Mouse (Mus musculus): ENCODE measurements around the gene Fas. TPM values are rescaled to one million over a fixed set of nuclear protein-coding genes. Genes with fewer than 3 reads are reported as not detected.

The Fas gene
- polyA plus RNA-seq, 1 experiment from 2014 or later: not detected

- 88% methylated on average over 2 of the region's 2 CpGs for WGBS
- no peaks in the 10 kb centered on the region for H3K9me3 ChIP-seq
- DNase-seq (ENCODE audit: extremely low spot score, low spot score): no peak
- H3K36me3 ChIP-seq (replicated peaks): no peaks in the 10 kb centered on the region
- H3K27me3 ChIP-seq (ENCODE audit: poor library complexity, severe bottlenecking): no peaks in the 10 kb centered on the region
- H3K4me1 ChIP-seq: no peaks in the 10 kb centered on the region
- no peak overlapping the region for H3K4me3 ChIP-seq
- H3K27ac ChIP-seq: no peak overlapping the region
These were observed 28.0 kb upstream of the Fas start for GRCm38 (mm10) chr19:34262273-34262974.

- DNase-seq (ENCODE audit: extremely low spot score, low spot score): no peak
- Histone ChIP-seq H3K27ac (no peak overlapping the region), H3K27me3 (ENCODE audit: poor library complexity, severe bottlenecking) (no peaks in the 10 kb centered on the region), H3K4me1 (no peaks in the 10 kb centered on the region), H3K36me3 (replicated peaks) (no peaks in the 10 kb centered on the region), H3K9me3 (no peaks in the 10 kb centered on the region), H3K4me3 (no peak overlapping the region)
- 79% methylated on average over 5 of the region's 5 CpGs for WGBS
These were observed 24.8 kb upstream of the Fas start for GRCm38 (mm10) chr19:34265604-34266193.

- no peak for DNase-seq (ENCODE audit: extremely low spot score, low spot score)
These were observed 21.5 kb upstream of the Fas start for GRCm38 (mm10) chr19:34268991-34269390.

GRCm38 (mm10) chr19:34270106-34270726 lies 20.2 kb upstream of the Fas start:
- H3K4me1 ChIP-seq: no peaks in the 10 kb centered on the region
- H3K36me3 ChIP-seq (replicated peaks): no peaks in the 10 kb centered on the region
- no peak overlapping the region for H3K4me3 ChIP-seq
- no peak overlapping the region for H3K27ac ChIP-seq
- 91% methylated on average over 11 of the region's 11 CpGs for WGBS
- DNase-seq (ENCODE audit: extremely low spot score, low spot score): no peak
- no peaks in the 10 kb centered on the region for H3K27me3 ChIP-seq (ENCODE audit: poor library complexity, severe bottlenecking)
- no peaks in the 10 kb centered on the region for H3K9me3 ChIP-seq

More at GRCm38 (mm10) chr19:34268991-34269390, 21.5 kb upstream of the Fas start:
- Histone ChIP-seq H3K4me1 (no peaks in the 10 kb centered on the region), H3K4me3 (no peak overlapping the region), H3K27me3 (ENCODE audit: poor library complexity, severe bottlenecking) (no peaks in the 10 kb centered on the region), H3K27ac (no peak overlapping the region), H3K9me3 (no peaks in the 10 kb centered on the region), H3K36me3 (replicated peaks) (no peaks in the 10 kb centered on the region)
- 50% methylated on average over 1 of the region's 1 CpGs for WGBS

GRCm38 (mm10) chr19:34270824-34271464 lies 19.5 kb upstream of the Fas start:
- no peaks in the 10 kb centered on the region for H3K27me3 ChIP-seq (ENCODE audit: poor library complexity, severe bottlenecking)
- WGBS: 95% methylated on average over 13 of the region's 13 CpGs
- no peak overlapping the region for H3K27ac ChIP-seq
- no peaks in the 10 kb centered on the region for H3K4me1 ChIP-seq
- DNase-seq (ENCODE audit: extremely low spot score, low spot score): no peak
- H3K9me3 ChIP-seq: no peaks in the 10 kb centered on the region
- H3K36me3 ChIP-seq (replicated peaks): no peaks in the 10 kb centered on the region
- H3K4me3 ChIP-seq: no peak overlapping the region

- no peaks in the 10 kb centered on the region for H3K27me3 ChIP-seq (ENCODE audit: poor library complexity, severe bottlenecking)
- no peaks in the 10 kb centered on the region for H3K9me3 ChIP-seq
- WGBS: 97% methylated on average over 1 of the region's 1 CpGs
- no peak overlapping the region for H3K27ac ChIP-seq
- no peaks in the 10 kb centered on the region for H3K36me3 ChIP-seq (replicated peaks)
- no peaks in the 10 kb centered on the region for H3K4me1 ChIP-seq
- DNase-seq (ENCODE audit: extremely low spot score, low spot score): no peak
- H3K4me3 ChIP-seq: no peak overlapping the region
These were observed 17.4 kb upstream of the Fas start for GRCm38 (mm10) chr19:34273073-34273472.

GRCm38 (mm10) chr19:34278078-34278477 lies 12.4 kb upstream of the Fas start:
- no peak overlapping the region for H3K27ac ChIP-seq
- no peaks in the 10 kb centered on the region for H3K4me1 ChIP-seq
- no peaks in the 10 kb centered on the region for H3K36me3 ChIP-seq (replicated peaks)
- DNase-seq (ENCODE audit: extremely low spot score, low spot score): no peak
- WGBS: 93% methylated on average over 3 of the region's 3 CpGs
- H3K9me3 ChIP-seq: no peaks in the 10 kb centered on the region
- no peaks in the 10 kb centered on the region for H3K27me3 ChIP-seq (ENCODE audit: poor library complexity, severe bottlenecking)
- H3K4me3 ChIP-seq: no peak overlapping the region

- no peak for DNase-seq (ENCODE audit: extremely low spot score, low spot score)
- WGBS: 89% methylated on average over 6 of the region's 6 CpGs
- Histone ChIP-seq H3K9me3 (no peaks in the 10 kb centered on the region), H3K27ac (no peak overlapping the region), H3K4me1 (no peaks in the 10 kb centered on the region), H3K27me3 (ENCODE audit: poor library complexity, severe bottlenecking) (no peaks in the 10 kb centered on the region), H3K36me3 (replicated peaks) (no peaks in the 10 kb centered on the region), H3K4me3 (no peak overlapping the region)
These were observed 6.9 kb upstream of the Fas start for GRCm38 (mm10) chr19:34283614-34284013.

GRCm38 (mm10) chr19:34284383-34284782 lies 6.1 kb upstream of the Fas start:
- WGBS: 70% methylated on average over 10 of the region's 10 CpGs
- no peaks in the 10 kb centered on the region for H3K4me1 ChIP-seq
- H3K9me3 ChIP-seq: no peaks in the 10 kb centered on the region
- no peak overlapping the region for H3K27ac ChIP-seq
- no peaks in the 10 kb centered on the region for H3K27me3 ChIP-seq (ENCODE audit: poor library complexity, severe bottlenecking)
- no peaks in the 10 kb centered on the region for H3K36me3 ChIP-seq (replicated peaks)
- no peak for DNase-seq (ENCODE audit: extremely low spot score, low spot score)
- no peak overlapping the region for H3K4me3 ChIP-seq

- no peak for DNase-seq (ENCODE audit: extremely low spot score, low spot score)
These were observed 5.6 kb upstream of the Fas start for GRCm38 (mm10) chr19:34284826-34285225.

GRCm38 (mm10) chr19:34287221-34287620 lies 3.2 kb upstream of the Fas start:
- DNase-seq (ENCODE audit: extremely low spot score, low spot score): no peak
- Histone ChIP-seq H3K27me3 (ENCODE audit: poor library complexity, severe bottlenecking) (peaks cover 11% of the 10 kb centered on the region), H3K4me1 (peaks cover 15% of the 10 kb centered on the region), H3K27ac (no peak overlapping the region), H3K36me3 (replicated peaks) (no peaks in the 10 kb centered on the region), H3K9me3 (no peaks in the 10 kb centered on the region), H3K4me3 (no peak overlapping the region)

More at GRCm38 (mm10) chr19:34284826-34285225, 5.6 kb upstream of the Fas start:
- H3K9me3 ChIP-seq: no peaks in the 10 kb centered on the region
- 66% methylated on average over 2 of the region's 2 CpGs for WGBS
- H3K27me3 ChIP-seq (ENCODE audit: poor library complexity, severe bottlenecking): no peaks in the 10 kb centered on the region
- no peak overlapping the region for H3K4me3 ChIP-seq
- peaks cover under 1% of the 10 kb centered on the region; the same call in 1 of the 2 replicates for H3K4me1 ChIP-seq
- no peak overlapping the region for H3K27ac ChIP-seq
- no peaks in the 10 kb centered on the region for H3K36me3 ChIP-seq (replicated peaks)

- Histone ChIP-seq H3K4me3 (no peak overlapping the region), H3K27me3 (ENCODE audit: poor library complexity, severe bottlenecking) (peaks cover 17% of the 10 kb centered on the region), H3K36me3 (replicated peaks) (no peaks in the 10 kb centered on the region), H3K27ac (no peak overlapping the region), H3K9me3 (no peaks in the 10 kb centered on the region), H3K4me1 (peaks cover 15% of the 10 kb centered on the region)
- DNase-seq (ENCODE audit: extremely low spot score, low spot score): no peak
- 88% methylated on average over 13 of the region's 13 CpGs for WGBS
These were observed 2.6 kb upstream of the Fas start for GRCm38 (mm10) chr19:34287656-34288415.

Data from forebrain, embryonic 10.5 days (tissue).